Mouse (Mus musculus): ENCODE measurements around the gene Gsc. TPM values are rescaled to one million over a fixed set of nuclear protein-coding genes. Genes with fewer than 3 reads are reported as not detected.
"Not testable (repeated sequence)": the region's sequence is repeated elsewhere in the genome, so short reads cannot be mapped to it uniquely, and the experiment has no call there.

Gsc gene
- total RNA-seq, 2 experiments from 2014 or later = not detected

DNA sequence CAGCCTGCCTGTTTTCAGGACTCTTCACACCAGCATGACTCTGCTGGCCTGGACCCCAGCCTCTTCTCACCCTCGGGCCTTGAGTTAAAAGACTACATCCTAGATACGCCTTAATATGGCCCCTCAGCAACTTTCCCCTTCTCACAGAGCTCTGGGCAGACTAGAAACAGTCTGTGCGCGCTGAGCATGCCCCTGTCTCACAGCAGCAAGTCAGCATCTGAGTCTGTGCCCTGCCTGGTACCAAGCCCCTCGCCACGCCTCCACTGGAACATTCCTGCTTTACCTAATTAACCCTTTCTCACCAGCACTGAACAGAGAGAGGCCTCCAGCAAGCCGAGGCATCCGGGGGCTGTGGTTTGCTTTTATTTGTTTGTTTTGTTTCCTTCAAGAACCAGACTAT, 11.8 kb downstream of the Gsc start:
- no peak for ATAC-seq (replicated peaks; ENCODE audit: poor library complexity, severe bottlenecking)

- ATAC-seq (replicated peaks; ENCODE audit: poor library complexity, severe bottlenecking) = no peak
Measured at GRCm38 (mm10) chr12:104459377-104459776, 13.8 kb downstream of the Gsc start.

GRCm38 (mm10) chr12:104453002-104453401, 20.1 kb downstream of the Gsc start:
- no peak for ATAC-seq (replicated peaks; ENCODE audit: poor library complexity, severe bottlenecking)

DNA sequence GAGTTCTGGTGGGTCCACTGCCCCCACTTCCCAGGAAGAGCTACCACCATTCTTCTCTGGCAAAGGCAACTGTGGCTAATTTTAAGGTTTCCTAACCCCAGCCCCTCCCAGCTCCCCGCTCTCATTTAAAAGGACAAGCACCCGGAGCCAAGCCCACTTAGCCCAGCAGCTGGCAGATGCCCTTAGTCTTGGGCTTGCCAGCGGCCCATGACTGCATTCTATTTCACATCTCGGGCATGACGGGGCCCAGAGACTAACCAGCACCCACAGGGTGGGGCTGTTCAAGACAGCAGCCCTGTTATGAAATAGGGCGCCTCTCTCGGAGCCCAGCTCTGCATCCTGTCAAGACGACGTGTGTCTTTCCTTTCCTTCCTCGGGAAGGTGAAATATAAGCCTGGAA, 22.9 kb downstream of the Gsc start:
- ATAC-seq (replicated peaks; ENCODE audit: poor library complexity, severe bottlenecking) = no peak

- ATAC-seq (replicated peaks; ENCODE audit: poor library complexity, severe bottlenecking) = peak; percentile 67; the same call in 1 of the 2 replicates
Measured at GRCm38 (mm10) chr12:104448099-104448498, 25.0 kb downstream of the Gsc start.

DNA sequence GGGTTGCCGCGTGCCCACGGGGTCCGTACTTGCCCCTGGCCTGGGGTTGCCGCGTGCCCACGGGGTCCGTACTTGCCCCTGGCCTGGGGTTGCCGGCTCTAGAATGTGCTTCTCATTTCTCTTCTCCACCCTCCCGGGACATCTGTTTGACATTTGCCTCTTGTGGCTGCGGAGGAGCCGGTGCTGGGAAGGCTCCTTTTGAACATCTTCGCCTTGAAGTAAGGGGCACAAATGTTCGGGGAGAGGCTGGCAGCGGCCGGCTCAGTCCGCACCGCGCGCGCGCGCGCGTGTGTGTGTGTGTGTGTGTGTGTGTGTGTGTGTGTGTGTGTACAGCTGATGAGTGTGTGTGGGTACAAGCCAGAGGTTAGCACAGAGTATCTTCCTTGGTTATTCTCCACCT, 26.1 kb downstream of the Gsc start:
- not testable (repeated sequence) for ATAC-seq (replicated peaks; ENCODE audit: poor library complexity, severe bottlenecking)

GRCm38 (mm10) chr12:104443716-104444115, 29.4 kb downstream of the Gsc start:
- ATAC-seq (replicated peaks; ENCODE audit: poor library complexity, severe bottlenecking) = no peak

GRCm38 (mm10) chr12:104440087-104440760, 32.9 kb downstream of the Gsc start:
- ATAC-seq (replicated peaks; ENCODE audit: poor library complexity, severe bottlenecking) = peak; percentile 95

DNA sequence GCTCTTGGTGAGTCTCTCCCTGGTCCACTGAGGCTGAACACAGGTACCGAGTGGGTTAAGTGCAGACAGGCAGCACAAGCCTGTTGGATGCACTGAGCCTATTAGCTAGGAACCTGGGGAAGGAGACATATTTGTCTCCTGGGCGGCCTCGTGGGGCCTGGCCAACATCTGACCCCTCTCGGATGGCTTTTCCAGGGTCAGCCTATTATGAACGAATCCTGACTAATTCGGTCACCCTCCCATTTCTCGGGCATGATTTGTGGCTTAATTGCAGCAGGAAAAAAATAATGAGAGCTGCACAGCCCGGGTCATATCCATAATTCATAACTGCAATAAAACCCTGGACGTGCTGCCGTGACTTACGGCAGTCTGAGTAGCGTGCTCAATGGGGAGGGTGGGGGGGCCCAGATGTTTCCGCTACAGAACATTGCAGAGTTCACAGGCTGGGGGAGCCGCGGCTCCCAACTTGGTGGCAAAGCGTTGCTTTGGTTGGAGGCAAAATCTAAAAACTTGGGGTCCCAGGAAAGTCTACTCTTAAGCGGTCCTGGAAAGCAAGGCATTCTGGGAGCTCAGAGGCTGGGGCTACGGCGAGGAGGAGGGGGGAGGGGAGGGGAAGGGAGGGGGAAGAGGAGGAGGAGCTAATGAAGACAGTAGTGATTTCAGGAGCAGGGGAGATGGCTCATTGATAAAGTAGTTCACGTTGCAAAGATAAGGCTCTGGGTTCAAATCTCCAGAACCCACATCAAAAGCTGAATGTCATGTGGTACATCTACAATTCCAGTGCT, 39.0 kb downstream of the Gsc start:
- no peak for ATAC-seq (replicated peaks; ENCODE audit: poor library complexity, severe bottlenecking)

- ATAC-seq (replicated peaks; ENCODE audit: poor library complexity, severe bottlenecking) = no peak
Measured at GRCm38 (mm10) chr12:104433214-104433613, 39.9 kb downstream of the Gsc start.

- ATAC-seq (replicated peaks; ENCODE audit: poor library complexity, severe bottlenecking) = no peak
Measured at GRCm38 (mm10) chr12:104431359-104431758, 41.8 kb downstream of the Gsc start.

- ATAC-seq (replicated peaks; ENCODE audit: poor library complexity, severe bottlenecking) = peak; percentile 82
Measured at GRCm38 (mm10) chr12:104426915-104427314, 46.2 kb downstream of the Gsc start.

DNA sequence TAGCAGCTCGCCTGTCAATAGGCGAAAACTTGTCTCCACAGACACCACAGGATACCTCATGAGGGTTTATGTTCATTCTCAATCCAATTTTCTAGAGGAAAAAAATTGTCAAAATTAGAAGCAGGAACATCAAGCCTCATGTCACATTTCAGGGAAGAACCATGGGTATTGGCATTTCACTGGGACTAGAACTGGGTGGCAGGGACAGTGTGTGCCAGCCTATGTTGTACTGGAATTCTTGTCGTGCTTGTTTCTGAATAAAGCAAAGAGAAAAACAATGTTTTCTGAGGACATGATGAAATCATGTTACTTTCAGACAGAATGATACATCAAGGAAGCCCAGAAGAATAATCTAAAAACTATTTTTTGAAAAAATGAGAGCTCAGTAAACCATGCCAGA, 47.5 kb downstream of the Gsc start:
- no peak for ATAC-seq (replicated peaks; ENCODE audit: poor library complexity, severe bottlenecking)

DNA sequence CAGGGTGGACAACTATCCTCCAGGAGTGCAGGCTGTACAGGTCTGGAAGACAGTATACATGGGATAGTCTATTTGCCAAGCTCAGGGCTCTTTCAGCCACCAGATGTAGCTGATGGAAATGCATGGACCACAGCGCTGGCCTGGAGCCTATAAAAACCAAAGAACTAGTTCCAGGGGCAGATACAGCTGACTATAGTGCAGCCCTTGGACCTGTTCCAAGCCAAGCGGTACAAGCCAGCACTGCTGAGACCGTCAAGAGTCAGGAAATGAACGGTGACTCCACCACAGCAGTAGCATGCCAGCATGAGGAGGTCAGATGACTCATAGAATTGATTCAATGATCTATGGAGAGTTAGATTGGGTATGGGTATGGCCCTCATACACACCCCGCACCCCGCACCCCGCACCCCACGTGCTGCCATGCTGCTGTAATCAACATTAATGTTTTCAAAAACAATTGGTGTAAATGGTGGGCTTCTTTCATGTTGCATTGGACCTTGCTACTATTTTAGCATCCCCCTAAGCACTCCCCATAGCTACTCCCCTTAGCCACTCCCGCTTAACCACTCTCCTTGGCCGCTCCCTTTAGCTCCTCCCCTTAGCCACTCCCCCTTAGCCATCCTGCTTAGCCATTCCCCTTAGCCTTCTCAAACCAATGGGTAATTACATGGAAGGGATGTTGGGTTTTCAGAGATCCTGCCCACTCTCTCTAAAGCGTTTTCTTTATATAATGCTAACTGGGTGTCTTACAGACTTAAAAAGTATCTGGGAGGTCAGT, 50.3 kb downstream of the Gsc start:
- no peak for ATAC-seq (replicated peaks; ENCODE audit: poor library complexity, severe bottlenecking)

Other genes starting within 250 kb of the Gsc start
- 30.4 and 34.2 TPM in 2 replicates for gene Serpina3g, start 237.1 kb downstream of the Gsc start, total RNA-seq (2014; fragmentation: Nextera tagmentation)
- 26.5 and 29.7 TPM in 2 replicates for gene Serpina3g, start 237.1 kb downstream of the Gsc start, total RNA-seq (2017)
- gene Serpina3i, start 210.2 kb downstream of the Gsc start, total RNA-seq (2014; fragmentation: Nextera tagmentation) = not detected in 2 replicates
- gene Serpina3i, start 210.2 kb downstream of the Gsc start, total RNA-seq (2017) = not detected in 2 replicates
- gene Serpina3j, start 158.8 kb downstream of the Gsc start, total RNA-seq (2014; fragmentation: Nextera tagmentation) = not detected in 2 replicates
- gene Serpina3j, start 158.8 kb downstream of the Gsc start, total RNA-seq (2017) = not detected in 2 replicates
- not detected in 2 replicates for gene Serpina3k, start 134.8 kb downstream of the Gsc start, total RNA-seq (2014; fragmentation: Nextera tagmentation)
- not detected in 2 replicates for gene Serpina3k, start 134.8 kb downstream of the Gsc start, total RNA-seq (2017)
- gene Serpina3m, start 134.8 kb downstream of the Gsc start, total RNA-seq (2014; fragmentation: Nextera tagmentation) = not detected in 2 replicates
- gene Serpina3m, start 134.8 kb downstream of the Gsc start, total RNA-seq (2017) = not detected in 2 replicates
- not detected in 2 replicates for gene Serpina3n, start 66.6 kb downstream of the Gsc start, total RNA-seq (2014; fragmentation: Nextera tagmentation)
- not detected in 2 replicates for gene Serpina3n, start 66.6 kb downstream of the Gsc start, total RNA-seq (2017)